Mouse (Mus musculus) myocyte (in vitro differentiated cells): ENCODE measurements around the gene Vsir. TPM values are rescaled to one million over a fixed set of nuclear protein-coding genes. Genes with fewer than 3 reads are reported as not detected.

Experiments
- H3K27me3 ChIP-seq: one replicate; pipeline ENCODE4 v1.6.1; 2011; ENCODE audit not compliant: control insufficient read depth, insufficient read depth, insufficient read length
- H3K36me3 ChIP-seq: one replicate; pipeline ENCODE4 v1.6.1; 2011; ENCODE audit not compliant: control insufficient read depth, insufficient read depth
- H3K4me2 ChIP-seq: one replicate; pipeline ENCODE4 v1.6.1; 2011; ENCODE audit warnings: low read depth, control low read depth
- H3K4me3 ChIP-seq: one replicate; pipeline ENCODE4 v1.5.1; 2011; ENCODE audit warnings: mild to moderate bottlenecking, control low read depth, moderate library complexity
- H3K79me2 ChIP-seq: one replicate; pipeline ENCODE4 v1.6.1; 2011; ENCODE audit not compliant: control insufficient read depth, insufficient read depth
- H3ac ChIP-seq: one replicate; pipeline ENCODE4 v1.6.1; 2011; ENCODE audit not compliant: control insufficient read depth, insufficient read length
- CEBPB ChIP-seq: IDR thresholded peaks from 2 replicates; pipeline ENCODE4 v1.6.1; 2011; ENCODE audit warnings: mild to moderate bottlenecking, moderate library complexity; ENCODE audit not compliant: poor library complexity, insufficient read depth, severe bottlenecking
- E2F4 ChIP-seq: IDR thresholded peaks from one replicate; pipeline ENCODE4 v1.6.1; 2011; ENCODE audit warnings: mild to moderate bottlenecking, control low read depth, moderate library complexity; ENCODE audit not compliant: insufficient read depth
- MAX ChIP-seq: IDR thresholded peaks from one replicate; pipeline ENCODE4 v1.6.1; 2011; ENCODE audit warnings: low read depth, mild to moderate bottlenecking, control low read depth
- MYOD1 ChIP-seq, 3 experiments: IDR thresholded peaks; one replicate each; pipeline ENCODE4 v1.6.1; 2011; ENCODE audit warnings: control low read depth in 2 of 3, low read depth in 2 of 3, mild to moderate bottlenecking in 2 of 3, moderate library complexity in 1 of 3; ENCODE audit not compliant: insufficient read length in 2 of 3, control insufficient read depth in 1 of 3
- MYOG ChIP-seq, 3 experiments: IDR thresholded peaks; one replicate each; pipeline ENCODE4 v1.6.1; 2011; ENCODE audit warnings: control low read depth in 2 of 3, low read depth in 2 of 3, mild to moderate bottlenecking in 2 of 3; ENCODE audit not compliant: insufficient read length in 2 of 3, control insufficient read depth in 1 of 3, insufficient read depth in 1 of 3
- POLR2A ChIP-seq: IDR thresholded peaks from one replicate; pipeline ENCODE4 v1.6.1; 2011; ENCODE audit warnings: low read depth, mild to moderate bottlenecking, control low read depth, moderate library complexity; ENCODE audit not compliant: insufficient read length
- POLR2AphosphoS2 ChIP-seq: IDR thresholded peaks from one replicate; pipeline ENCODE4 v1.6.1; 2011; ENCODE audit warnings: low read depth, control low read depth; ENCODE audit not compliant: insufficient read length
- REST ChIP-seq: IDR thresholded peaks from one replicate; pipeline ENCODE4 v1.6.1; 2011; ENCODE audit warnings: mild to moderate bottlenecking, control low read depth, moderate library complexity; ENCODE audit not compliant: insufficient read depth, insufficient read length
- SRF ChIP-seq: IDR thresholded peaks from one replicate; pipeline ENCODE4 v1.6.1; 2011; ENCODE audit warnings: low read depth; ENCODE audit not compliant: control insufficient read depth, insufficient read length
- TCF12 ChIP-seq: IDR thresholded peaks from one replicate; pipeline ENCODE4 v1.6.1; 2011; ENCODE audit warnings: mild to moderate bottlenecking, control low read depth; ENCODE audit not compliant: poor library complexity, insufficient read depth, severe bottlenecking
- TCF3 ChIP-seq: IDR thresholded peaks from one replicate; pipeline ENCODE4 v1.6.1; 2011; ENCODE audit warnings: low read depth, control low read depth; ENCODE audit not compliant: insufficient read length
- USF1 ChIP-seq: IDR thresholded peaks from one replicate; pipeline ENCODE4 v1.6.1; 2011; ENCODE audit warnings: low read depth, mild to moderate bottlenecking, control low read depth, moderate library complexity
- polyA plus RNA-seq: library from polyadenylated mRNA; unstranded; fragments of >200 nt; fragmentation: generic; extraction: Trizol; gene quantifications from one replicate; pipeline ENCODE4 v1.2.1, GENCODE M21; 2012; ENCODE audit warnings: missing spikeins

Vsir gene
- polyA plus RNA-seq, 1 experiment, result 5.3 TPM

DNA sequence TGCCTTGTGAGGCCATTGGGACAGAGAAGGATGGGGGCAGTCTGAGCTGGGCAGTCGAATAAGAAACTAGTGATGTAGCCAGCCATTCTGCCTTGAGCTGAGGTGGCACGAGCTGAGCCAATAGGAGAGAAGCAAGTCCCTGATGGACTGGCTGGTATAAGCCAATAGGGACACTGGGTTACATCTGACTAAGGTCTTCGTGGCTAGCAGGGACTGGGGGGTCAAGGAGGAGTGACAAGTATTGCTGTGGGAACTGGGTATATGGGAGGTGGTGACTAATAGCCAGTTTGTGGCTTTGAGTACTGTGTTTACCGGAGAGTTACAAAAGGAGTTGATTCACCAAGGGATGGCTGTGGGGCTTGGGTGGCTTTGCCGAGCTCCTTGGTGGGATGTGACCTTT is 49.0 kb downstream of the Vsir start:
- Histone ChIP-seq H3K4me3 (no peak overlapping the region), H3K27me3 (no peaks in the 10 kb centered on the region), H3K36me3 (no peaks in the 10 kb centered on the region), H3ac (no peak overlapping the region), H3K79me2 (no peaks in the 10 kb centered on the region), H3K4me2 (peak overlapping the region; percentile 43)
- TF ChIP-seq E2F4, result no peak

DNA sequence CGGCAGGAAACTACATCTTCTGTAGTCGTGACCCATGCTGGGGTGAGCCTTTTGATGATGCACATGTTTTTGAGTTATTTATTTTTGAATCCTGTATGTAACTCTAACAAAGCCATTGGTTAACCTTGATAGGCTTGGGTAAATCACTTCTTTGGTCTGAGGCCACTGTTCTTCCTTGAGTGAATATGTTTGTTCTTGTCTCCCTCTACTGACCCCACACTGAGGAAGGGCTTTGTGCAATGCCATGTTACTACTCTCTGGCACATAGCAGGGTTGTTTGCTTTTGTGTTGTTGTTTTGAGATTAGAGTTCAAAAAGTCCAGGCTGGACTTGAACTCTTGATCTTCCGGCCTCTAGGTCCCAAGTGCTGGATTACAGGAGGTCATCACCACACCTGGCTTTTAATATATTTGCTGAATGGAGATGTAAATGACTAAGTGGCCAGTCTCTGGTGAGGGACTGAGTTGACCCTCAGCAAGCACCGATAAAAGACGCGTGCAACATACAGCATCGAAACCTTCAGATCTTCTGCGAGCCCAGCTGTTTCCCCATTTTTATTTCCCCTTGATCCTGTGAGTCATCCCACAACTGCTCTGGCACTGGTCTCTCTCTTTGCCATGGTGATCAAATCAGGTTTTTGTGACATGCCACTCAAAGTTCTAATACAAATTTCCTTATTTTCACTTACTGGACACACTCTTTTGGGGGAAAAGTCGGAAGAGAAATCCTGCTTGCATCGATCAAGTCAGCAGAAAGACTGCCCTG is 51.6 kb downstream of the Vsir start:
- no peak for TF ChIP-seq USF1
- peak in 1 of 3 experiments; percentile 36 for TF ChIP-seq MYOG (IDR thresholded peaks at IDR 0.05; ENCODE audit: control insufficient read depth in 1 of 3, insufficient read depth in 1 of 3, insufficient read length in 2 of 3, low read depth in 2 of 3)
- peak in 2 of 3 experiments; percentile 34 to 65 for TF ChIP-seq MYOD1 (IDR thresholded peaks at IDR 0.05; ENCODE audit: control insufficient read depth in 1 of 3, insufficient read length in 2 of 3, low read depth in 2 of 3)
- H3K4me3 ChIP-seq, result no peak overlapping the region
- H3ac ChIP-seq, result no peak overlapping the region
- no peaks in the 10 kb centered on the region for H3K27me3 ChIP-seq
- no peaks in the 10 kb centered on the region for H3K79me2 ChIP-seq
- H3K36me3 ChIP-seq, result no peaks in the 10 kb centered on the region
- H3K4me2 ChIP-seq, result peak overlapping the region; percentile 25

DNA sequence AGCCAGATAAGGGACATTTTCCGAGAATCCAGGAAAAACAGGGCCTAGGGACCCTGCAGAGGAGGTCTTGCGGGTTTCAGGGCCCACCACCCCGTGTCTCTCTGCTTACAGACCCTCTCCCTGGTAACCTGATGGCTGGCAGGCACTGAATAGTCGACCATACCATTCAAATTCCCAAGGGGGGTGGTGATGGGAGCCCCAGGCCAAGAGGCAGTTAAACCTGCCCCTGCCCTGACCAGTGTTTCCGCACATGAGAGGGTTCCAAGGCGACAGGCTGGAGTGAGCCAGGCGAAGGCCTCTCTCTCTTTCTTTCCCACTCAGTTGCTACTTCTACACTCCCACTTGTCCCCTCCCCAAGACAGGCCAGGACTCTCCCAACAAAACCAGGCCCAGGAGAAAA is 52.8 kb downstream of the Vsir start, which contains the start of gene Gm17455:
Gene Gm17455, plus strand, starts transcription at position 278 of the 400 bp plus-strand sequence.
- TF ChIP-seq MYOD1 (IDR thresholded peaks at IDR 0.05; ENCODE audit: control insufficient read depth in 1 of 3, insufficient read length in 2 of 3, low read depth in 2 of 3) (no peak), POLR2AphosphoS2 (no peak), TCF3 (no peak), USF1 (no peak), TCF12 (no peak), MYOG (IDR thresholded peaks at IDR 0.05; ENCODE audit: control insufficient read depth in 1 of 3, insufficient read depth in 1 of 3, insufficient read length in 2 of 3, low read depth in 2 of 3) (no peak), E2F4 (no peak), SRF (no peak), REST (no peak), POLR2A (no peak), MAX (no peak), CEBPB (no peak)
- H3ac ChIP-seq, result no peak within 1 kb of the TSS
- no peak within 1 kb of the TSS for H3K4me3 ChIP-seq
- no peaks in the 10 kb centered on the region for H3K36me3 ChIP-seq
- no peaks in the 10 kb centered on the region for H3K27me3 ChIP-seq
- H3K4me2 ChIP-seq, result peak within 1 kb of the TSS; percentile 25
- no peaks in the 10 kb centered on the region for H3K79me2 ChIP-seq

DNA sequence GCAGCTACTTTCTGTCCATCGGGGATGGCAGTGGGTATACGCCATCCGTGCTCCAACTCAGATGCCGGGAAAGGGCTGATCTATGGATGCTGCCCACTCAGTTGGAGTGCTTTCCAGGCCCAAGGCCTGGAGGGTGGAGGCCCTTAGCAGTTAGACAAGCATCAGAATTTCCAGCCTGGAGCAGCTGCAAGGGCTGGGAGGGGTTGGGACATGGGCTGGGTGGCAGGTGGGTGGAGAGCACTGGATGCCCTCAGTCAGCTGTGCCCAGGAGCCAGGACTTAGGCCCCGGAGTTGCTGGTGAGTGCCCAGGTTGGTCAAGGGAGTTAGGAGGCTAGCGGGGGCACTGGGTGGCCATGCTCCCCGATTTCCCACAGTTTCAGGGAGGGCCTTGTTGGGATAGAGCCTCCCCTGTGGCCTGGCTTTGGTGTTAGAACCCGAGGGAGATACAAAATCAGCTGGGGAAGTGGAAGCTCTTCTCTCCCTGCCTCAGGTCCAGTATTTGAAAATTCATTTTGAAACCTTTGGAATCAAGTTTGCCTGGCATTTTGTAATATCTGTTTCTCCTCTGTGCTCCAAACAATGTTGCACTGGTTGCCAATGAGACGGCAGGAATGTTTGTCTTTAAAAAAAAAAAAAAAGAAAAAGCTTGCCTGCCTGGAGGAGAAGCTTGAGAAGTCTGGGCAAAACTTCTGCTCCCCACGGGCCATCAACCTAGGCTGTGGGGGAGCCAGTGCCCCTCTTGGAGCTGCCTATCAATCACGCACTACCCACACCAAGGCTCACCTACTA is 54.0 kb downstream of the Vsir start:
- TF ChIP-seq REST (no peak), TCF12 (peak; percentile 79), MYOD1 (IDR thresholded peaks at IDR 0.05; ENCODE audit: control insufficient read depth in 1 of 3, insufficient read length in 2 of 3, low read depth in 2 of 3) (peak; percentile 75 to 97 (median 96)), TCF3 (peak; percentile 91), CEBPB (no peak), MAX (no peak), POLR2A (peak; percentile 47), USF1 (no peak), E2F4 (no peak), POLR2AphosphoS2 (no peak), MYOG (IDR thresholded peaks at IDR 0.05; ENCODE audit: control insufficient read depth in 1 of 3, insufficient read depth in 1 of 3, insufficient read length in 2 of 3, low read depth in 2 of 3) (peak; percentile 91 to 99 (median 95)), SRF (no peak)
- H3K79me2 ChIP-seq, result no peaks in the 10 kb centered on the region
- no peaks in the 10 kb centered on the region for H3K36me3 ChIP-seq
- H3ac ChIP-seq, result no peak overlapping the region
- no peak overlapping the region for H3K4me3 ChIP-seq
- H3K4me2 ChIP-seq, result peak overlapping the region; percentile 25
- no peaks in the 10 kb centered on the region for H3K27me3 ChIP-seq
